Mouse (Mus musculus) kidney, postnatal 10 days (tissue): ENCODE results near the gene Mtr.

Source experiments
- DNase-seq: peaks from one replicate; pipeline ENCODE4 v3.0.0; 2021; ENCODE audit warnings: mixed read lengths

Mtr gene

GRCm38 (mm10) chr13:12232141-12232540, 25.8 kb downstream of the Mtr start:
- no peak for DNase-seq

- no peak for DNase-seq
These were observed 29.7 kb downstream of the Mtr start for GRCm38 (mm10) chr13:12228248-12228647.

- DNase-seq = peak; percentile 14
These were observed 30.3 kb downstream of the Mtr start for GRCm38 (mm10) chr13:12227606-12228005.

GRCm38 (mm10) chr13:12218603-12219002, 39.3 kb downstream of the Mtr start:
- no peak for DNase-seq

GRCm38 (mm10) chr13:12214922-12215321, 43.0 kb downstream of the Mtr start:
- DNase-seq = no peak

- no peak for DNase-seq
These were observed 46.9 kb downstream of the Mtr start for GRCm38 (mm10) chr13:12211058-12211457.

- peak; percentile 62 for DNase-seq
These were observed 47.7 kb downstream of the Mtr start for GRCm38 (mm10) chr13:12210023-12210762.

GRCm38 (mm10) chr13:12200372-12200771, 57.5 kb downstream of the Mtr start:
- DNase-seq = no peak

- DNase-seq = no peak
These were observed 59.4 kb downstream of the Mtr start for GRCm38 (mm10) chr13:12198486-12198885.

GRCm38 (mm10) chr13:12196861-12197260, 61.1 kb downstream of the Mtr start:
- no peak for DNase-seq

- no peak for DNase-seq
These were observed 61.9 kb downstream of the Mtr start for GRCm38 (mm10) chr13:12196012-12196411.

- DNase-seq = no peak
These were observed 62.8 kb downstream of the Mtr start for GRCm38 (mm10) chr13:12194942-12195662.

GRCm38 (mm10) chr13:12189219-12189618, 68.7 kb downstream of the Mtr start:
- DNase-seq = no peak

- DNase-seq = no peak
These were observed 69.1 kb downstream of the Mtr start for GRCm38 (mm10) chr13:12188804-12189203.

- no peak for DNase-seq
These were observed 78.4 kb downstream of the Mtr start for GRCm38 (mm10) chr13:12179481-12179880.

- DNase-seq = no peak
These were observed 81.2 kb downstream of the Mtr start for GRCm38 (mm10) chr13:12176761-12177160.

- no peak for DNase-seq
These were observed 81.8 kb downstream of the Mtr start for GRCm38 (mm10) chr13:12175988-12176736.

- no peak for DNase-seq
These were observed 90.6 kb downstream of the Mtr start for GRCm38 (mm10) chr13:12167276-12167675.

GRCm38 (mm10) chr13:12166386-12166785, 91.5 kb downstream of the Mtr start:
- peak; percentile 18 for DNase-seq

GRCm38 (mm10) chr13:12165461-12166058, 92.4 kb downstream of the Mtr start:
- DNase-seq = peak; percentile 19

- DNase-seq = no peak
These were observed 95.5 kb downstream of the Mtr start for GRCm38 (mm10) chr13:12162457-12162856.

- peak; percentile 78 for DNase-seq
These were observed 97.8 kb downstream of the Mtr start for GRCm38 (mm10) chr13:12160121-12160475.
